Mouse (Mus musculus): ENCODE results near the gene Gm21739. TPM values are rescaled to one million over a fixed set of nuclear protein-coding genes. Genes with fewer than 3 reads are reported as not detected.
"Not testable (repeated sequence)": the region's sequence is repeated elsewhere in the genome, so short reads cannot be mapped to it uniquely, and the experiment has no call there.

Gene Gm21739
- not detected for total RNA-seq (2021)
- long read RNA-seq, experiment 1, result 0 reads
- long read RNA-seq, experiment 2, result 0 reads

DNA sequence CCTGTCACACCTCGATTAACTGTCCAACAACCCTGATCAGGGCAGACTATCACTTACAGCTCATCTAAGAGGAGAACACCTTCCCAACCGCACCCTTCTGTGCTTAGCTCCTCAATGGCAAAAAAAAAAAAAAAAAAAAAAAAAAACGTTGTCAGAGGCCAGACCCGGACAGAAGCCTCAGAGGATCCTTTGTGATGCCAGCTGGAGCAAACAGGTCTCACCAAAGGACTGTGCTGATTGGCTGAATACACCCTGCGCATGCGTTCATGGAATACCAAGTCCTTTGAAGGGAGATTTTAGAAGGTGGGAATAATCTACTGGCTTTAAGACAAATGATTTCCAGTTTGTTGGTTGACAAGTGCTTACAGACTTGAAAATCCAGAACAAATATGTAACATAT lies at the start of gene Gm21739:
Gene Gm21739, minus strand, starts transcription at position 101 of the 400 bp plus-strand sequence.
- intact Hi-C loops (cut with DNase I); DNase-seq (ENCODE audit: low spot score in 2 of 2): not testable (repeated sequence)
